Mouse (Mus musculus) kidney, adult 2 months (tissue): ENCODE results near the gene Aldh3b1.

Source experiments
- CTCF ChIP-seq: fragments of 200-500 bp; conservative IDR thresholded peaks from 2 replicates; pipeline ENCODE4 v1.5.1; 2011; ENCODE audit warnings: low read depth, mild to moderate bottlenecking, control low read depth, low read length, moderate library complexity, mixed read lengths; ENCODE audit not compliant: insufficient read depth, insufficient read length
- POLR2A ChIP-seq: fragments of 200-500 bp; IDR thresholded peaks from one replicate; pipeline ENCODE4 v1.6.1; 2011; ENCODE audit warnings: low read depth, low read length, control low read depth

DNA sequence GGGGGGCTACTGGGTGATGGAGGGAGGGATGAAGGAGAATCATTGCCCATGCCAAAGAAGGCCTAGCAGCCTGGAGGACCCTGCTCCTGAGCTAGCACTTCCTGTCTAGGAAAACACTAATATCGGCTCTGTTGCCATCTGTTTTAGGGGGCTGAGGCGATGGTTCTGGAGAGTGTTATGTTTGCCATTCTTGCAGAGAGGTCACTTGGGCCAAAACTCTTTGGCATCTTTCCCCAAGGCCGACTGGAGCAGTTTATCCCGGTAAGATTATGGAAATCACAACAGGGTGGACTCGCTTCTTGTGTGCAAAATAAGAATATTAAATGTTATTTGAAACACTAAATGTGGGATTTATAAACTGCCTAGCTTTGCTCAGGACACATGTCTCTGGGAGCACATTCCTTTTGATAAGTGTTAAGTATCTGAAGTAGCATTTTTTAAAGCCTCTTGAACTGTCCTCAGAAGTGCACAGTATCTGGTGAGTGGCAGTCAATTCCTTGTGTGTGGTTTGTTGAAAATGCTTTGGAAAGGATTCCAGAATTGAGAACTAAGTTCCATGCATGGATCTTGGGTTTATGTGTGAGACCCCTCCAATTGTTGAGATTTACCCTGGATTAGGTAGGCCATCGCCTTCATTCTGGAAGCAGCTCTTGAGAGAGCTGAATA lies 45.1 kb downstream of the Aldh3b1 start:
- TF ChIP-seq CTCF (no peak), POLR2A (no peak)
